Mouse (Mus musculus): ENCODE results near the gene Cd101. TPM values are rescaled to one million over a fixed set of nuclear protein-coding genes. Genes with fewer than 3 reads are reported as not detected.

The Cd101 gene
- polyA plus RNA-seq, 1 experiment from 2014 or later: not detected

- 89% methylated on average over 7 of the region's 7 CpGs for WGBS
- Histone ChIP-seq H3K27me3 (ENCODE audit: insufficient read depth, poor library complexity, severe bottlenecking) (no peaks in the 10 kb centered on the region), H3K27ac (no peak overlapping the region)
Measured at GRCm38 (mm10) chr3:101061865-101062585, 32.7 kb upstream of the Cd101 start.

GRCm38 (mm10) chr3:101059214-101059613 lies 29.9 kb upstream of the Cd101 start:
- H3K9me3 ChIP-seq: no peaks in the 10 kb centered on the region

More at GRCm38 (mm10) chr3:101061865-101062585, 32.7 kb upstream of the Cd101 start:
- DNase-seq (ENCODE audit: low spot score): no peak
- H3K4me3 ChIP-seq: no peak overlapping the region
- H3K4me1 ChIP-seq (replicated peaks): 0 out of 2 replicates have a peak, but pooled peaks cover 3% of the 10 kb centered on the region
- H3K9me3 ChIP-seq: no peaks in the 10 kb centered on the region
- H3K36me3 ChIP-seq: peaks cover 29% of the 10 kb centered on the region

GRCm38 (mm10) chr3:101058203-101058602 lies 28.8 kb upstream of the Cd101 start:
- no peak overlapping the region for H3K27ac ChIP-seq
- 89% methylated on average over 2 of the region's 2 CpGs for WGBS
- no peaks in the 10 kb centered on the region for H3K27me3 ChIP-seq (ENCODE audit: insufficient read depth, poor library complexity, severe bottlenecking)
- no peaks in the 10 kb centered on the region for H3K4me1 ChIP-seq (replicated peaks)
- peaks cover 49% of the 10 kb centered on the region for H3K36me3 ChIP-seq
- H3K9me3 ChIP-seq: no peaks in the 10 kb centered on the region
- DNase-seq (ENCODE audit: low spot score): no peak
- no peak overlapping the region for H3K4me3 ChIP-seq

More at GRCm38 (mm10) chr3:101059214-101059613, 29.9 kb upstream of the Cd101 start:
- DNase-seq (ENCODE audit: low spot score): no peak
- no peaks in the 10 kb centered on the region for H3K27me3 ChIP-seq (ENCODE audit: insufficient read depth, poor library complexity, severe bottlenecking)
- H3K4me3 ChIP-seq: no peak overlapping the region
- WGBS: 93% methylated on average over 4 of the region's 4 CpGs
- no peak overlapping the region for H3K27ac ChIP-seq
- H3K36me3 ChIP-seq: peaks cover 50% of the 10 kb centered on the region
- H3K4me1 ChIP-seq (replicated peaks): no peaks in the 10 kb centered on the region

- DNase-seq (ENCODE audit: low spot score): no peak
- no peaks in the 10 kb centered on the region for H3K4me1 ChIP-seq (replicated peaks)
- H3K9me3 ChIP-seq: no peaks in the 10 kb centered on the region
- 90% methylated on average over 8 of the region's 8 CpGs for WGBS
- H3K36me3 ChIP-seq: peaks cover 33% of the 10 kb centered on the region
- H3K27ac ChIP-seq: no peak overlapping the region
- H3K27me3 ChIP-seq (ENCODE audit: insufficient read depth, poor library complexity, severe bottlenecking): no peaks in the 10 kb centered on the region
- H3K4me3 ChIP-seq: no peak overlapping the region
Measured at GRCm38 (mm10) chr3:101055216-101055615, 25.9 kb upstream of the Cd101 start.

- WGBS: 83% methylated on average over 4 of the region's 4 CpGs
- no peaks in the 10 kb centered on the region for H3K27me3 ChIP-seq (ENCODE audit: insufficient read depth, poor library complexity, severe bottlenecking)
- DNase-seq (ENCODE audit: low spot score): no peak
- peaks cover 40% of the 10 kb centered on the region for H3K36me3 ChIP-seq
- H3K4me3 ChIP-seq: no peak overlapping the region
- no peak overlapping the region for H3K27ac ChIP-seq
- no peaks in the 10 kb centered on the region for H3K9me3 ChIP-seq
- H3K4me1 ChIP-seq (replicated peaks): no peaks in the 10 kb centered on the region
Measured at GRCm38 (mm10) chr3:101051601-101052000, 22.2 kb upstream of the Cd101 start.

GRCm38 (mm10) chr3:101049997-101050396 lies 20.6 kb upstream of the Cd101 start:
- no peaks in the 10 kb centered on the region for H3K9me3 ChIP-seq
- no peaks in the 10 kb centered on the region for H3K27me3 ChIP-seq (ENCODE audit: insufficient read depth, poor library complexity, severe bottlenecking)
- H3K36me3 ChIP-seq: peaks cover 33% of the 10 kb centered on the region
- DNase-seq (ENCODE audit: low spot score): no peak
- 81% methylated on average over 9 of the region's 9 CpGs for WGBS
- no peak overlapping the region for H3K27ac ChIP-seq
- no peak overlapping the region for H3K4me3 ChIP-seq
- no peaks in the 10 kb centered on the region for H3K4me1 ChIP-seq (replicated peaks)

- no peak for DNase-seq (ENCODE audit: low spot score)
- no peak overlapping the region for H3K27ac ChIP-seq
- WGBS: 78% methylated on average over 2 of the region's 2 CpGs
- no peaks in the 10 kb centered on the region for H3K27me3 ChIP-seq (ENCODE audit: insufficient read depth, poor library complexity, severe bottlenecking)
- no peaks in the 10 kb centered on the region for H3K4me1 ChIP-seq (replicated peaks)
- no peaks in the 10 kb centered on the region for H3K9me3 ChIP-seq
- peaks cover 32% of the 10 kb centered on the region for H3K36me3 ChIP-seq
- H3K4me3 ChIP-seq: no peak overlapping the region
Measured at GRCm38 (mm10) chr3:101048781-101049180, 19.4 kb upstream of the Cd101 start.

GRCm38 (mm10) chr3:101047586-101048275 lies 18.4 kb upstream of the Cd101 start:
- H3K9me3 ChIP-seq: no peaks in the 10 kb centered on the region
- H3K27ac ChIP-seq: 0 out of 2 replicates have a peak overlapping the region, but pooled peaks have one; percentile 5
- peaks cover 41% of the 10 kb centered on the region for H3K36me3 ChIP-seq
- no peaks in the 10 kb centered on the region for H3K4me1 ChIP-seq (replicated peaks)
- H3K27me3 ChIP-seq (ENCODE audit: insufficient read depth, poor library complexity, severe bottlenecking): no peaks in the 10 kb centered on the region
- DNase-seq (ENCODE audit: low spot score): no peak
- WGBS: 84% methylated on average over 15 of the region's 15 CpGs
- no peak overlapping the region for H3K4me3 ChIP-seq

- Histone ChIP-seq H3K4me1 (replicated peaks) (0 out of 2 replicates have a peak, but pooled peaks cover 3% of the 10 kb centered on the region), H3K27me3 (ENCODE audit: insufficient read depth, poor library complexity, severe bottlenecking) (no peaks in the 10 kb centered on the region), H3K36me3 (peaks cover 54% of the 10 kb centered on the region), H3K27ac (no peak overlapping the region), H3K4me3 (no peak overlapping the region), H3K9me3 (no peaks in the 10 kb centered on the region)
- DNase-seq (ENCODE audit: low spot score): no peak
- WGBS: 96% methylated on average over 15 of the region's 15 CpGs
Measured at GRCm38 (mm10) chr3:101045431-101045830, 16.1 kb upstream of the Cd101 start.

GRCm38 (mm10) chr3:101044686-101045085 lies 15.3 kb upstream of the Cd101 start:
- Histone ChIP-seq H3K4me3 (no peak overlapping the region), H3K27me3 (ENCODE audit: insufficient read depth, poor library complexity, severe bottlenecking) (no peaks in the 10 kb centered on the region), H3K9me3 (no peaks in the 10 kb centered on the region), H3K36me3 (peaks cover 56% of the 10 kb centered on the region), H3K27ac (peak overlapping the region; percentile 23; the same call in 1 of the 2 replicates), H3K4me1 (replicated peaks) (0 out of 2 replicates have a peak, but pooled peaks cover 3% of the 10 kb centered on the region)
- 81% methylated on average over 6 of the region's 6 CpGs for WGBS
- DNase-seq (ENCODE audit: low spot score): no peak

- peaks cover 13% of the 10 kb centered on the region; the same call in 1 of the 2 replicates for H3K4me1 ChIP-seq (replicated peaks)
- peaks cover 39% of the 10 kb centered on the region for H3K36me3 ChIP-seq
- H3K9me3 ChIP-seq: no peaks in the 10 kb centered on the region
- no peaks in the 10 kb centered on the region for H3K27me3 ChIP-seq (ENCODE audit: insufficient read depth, poor library complexity, severe bottlenecking)
- no peak for DNase-seq (ENCODE audit: low spot score)
- H3K4me3 ChIP-seq: no peak overlapping the region
- H3K27ac ChIP-seq: no peak overlapping the region
- WGBS: 61% methylated on average over 7 of the region's 7 CpGs
Measured at GRCm38 (mm10) chr3:101041997-101042396, 12.6 kb upstream of the Cd101 start.

- Histone ChIP-seq H3K9me3 (no peaks in the 10 kb centered on the region), H3K27me3 (ENCODE audit: insufficient read depth, poor library complexity, severe bottlenecking) (no peaks in the 10 kb centered on the region), H3K27ac (no peak overlapping the region), H3K4me1 (replicated peaks) (peaks cover 14% of the 10 kb centered on the region; the same call in 1 of the 2 replicates), H3K4me3 (no peak overlapping the region), H3K36me3 (peaks cover 20% of the 10 kb centered on the region)
- 84% methylated on average over 5 of the region's 5 CpGs for WGBS
- DNase-seq (ENCODE audit: low spot score): no peak
Measured at GRCm38 (mm10) chr3:101037984-101038545, 8.7 kb upstream of the Cd101 start.

GRCm38 (mm10) chr3:101036001-101036400 lies 6.6 kb upstream of the Cd101 start:
- DNase-seq (ENCODE audit: low spot score): no peak
- Histone ChIP-seq H3K4me3 (no peak overlapping the region), H3K27ac (no peak overlapping the region), H3K27me3 (ENCODE audit: insufficient read depth, poor library complexity, severe bottlenecking) (no peaks in the 10 kb centered on the region), H3K36me3 (peaks cover 3% of the 10 kb centered on the region; the same call in 1 of the 2 replicates), H3K4me1 (replicated peaks) (peaks cover 11% of the 10 kb centered on the region; the same call in 1 of the 2 replicates), H3K9me3 (no peaks in the 10 kb centered on the region)
- WGBS: 94% methylated on average over 2 of the region's 2 CpGs

Measured in hindbrain, embryonic 10.5 days (tissue).